Mouse (Mus musculus): ENCODE results near the gene Tox2.

The Tox2 gene

DNA sequence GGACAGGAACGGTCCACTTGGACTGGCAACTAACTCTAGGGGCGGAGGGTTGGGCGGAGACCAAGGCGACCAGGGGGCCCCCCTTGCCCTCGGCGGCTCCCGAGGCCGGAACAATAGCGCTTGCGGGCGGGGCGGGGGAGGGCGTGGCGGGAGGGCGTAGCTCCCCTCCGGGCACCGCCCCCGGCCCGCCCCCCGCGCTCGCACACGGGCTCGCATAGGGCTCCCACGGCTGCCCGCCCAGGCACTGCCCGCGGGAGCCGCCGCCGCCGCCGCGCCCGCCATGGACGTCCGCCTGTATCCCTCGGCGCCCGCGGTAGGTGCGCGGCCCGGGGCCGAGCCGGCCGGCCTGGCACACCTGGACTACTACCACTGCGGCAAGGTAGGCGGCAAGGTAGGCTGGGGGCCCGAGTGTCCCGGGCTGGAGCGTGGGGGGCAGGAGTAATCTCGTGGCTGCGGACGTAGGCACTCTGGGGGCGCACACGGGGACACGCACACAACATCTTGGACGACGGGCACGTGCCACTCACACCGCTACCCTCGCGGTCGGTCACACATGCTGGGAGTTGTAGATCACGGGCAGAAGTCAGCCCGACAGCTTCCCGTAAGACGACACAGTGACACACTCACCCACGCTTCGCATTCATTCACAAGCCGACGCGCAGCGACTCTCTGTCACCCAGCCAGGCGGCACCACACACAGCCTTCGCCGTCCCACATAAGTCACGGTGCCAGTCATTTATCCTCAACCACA is at the start of gene Tox2:
Gene Tox2 (plus strand): TSS at position 242 of the 751 bp plus-strand sequence.
- no peak for DNase-seq (ENCODE audit: low read depth, low spot score)

DNA sequence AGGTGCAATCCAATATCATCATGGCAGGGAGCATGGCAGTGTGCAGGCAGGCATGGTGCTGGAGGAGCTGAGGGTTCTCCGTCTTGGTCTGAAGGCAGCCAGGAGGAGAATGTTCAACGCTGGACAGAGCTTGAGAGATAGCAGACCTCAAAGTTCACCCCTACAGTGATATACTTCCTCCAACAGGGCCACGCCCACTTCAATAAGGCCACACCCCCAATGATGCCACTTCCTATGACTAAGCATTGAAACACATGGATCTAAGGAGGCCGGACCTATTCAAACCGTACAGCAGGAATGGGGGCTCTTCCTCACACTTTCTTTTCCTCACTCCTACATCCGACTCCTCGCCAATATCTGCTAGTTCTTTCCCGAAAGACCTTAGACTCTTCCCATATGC is 48.3 kb upstream of the Tox2 start:
- no peak for DNase-seq (ENCODE audit: low read depth, low spot score)

DNA sequence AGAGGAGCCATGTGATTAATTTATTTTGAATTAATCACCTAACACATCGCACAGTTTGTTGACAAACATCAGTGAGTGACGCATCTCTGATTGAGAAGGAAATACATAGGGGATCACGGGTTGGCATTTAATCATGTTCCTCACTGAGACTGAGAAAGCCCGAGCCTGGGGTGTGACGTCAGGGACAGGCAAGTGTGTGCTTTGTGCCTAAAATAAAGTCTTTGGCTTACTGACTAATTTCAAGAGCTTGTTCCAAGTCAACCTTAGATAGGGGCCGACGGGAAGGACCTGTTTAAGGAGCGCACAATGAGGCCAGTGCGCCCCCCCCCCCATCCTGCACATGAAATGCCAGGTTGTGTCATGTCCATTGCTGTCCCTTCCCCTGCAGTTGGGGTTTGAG is 43.9 kb upstream of the Tox2 start:
- DNase-seq (ENCODE audit: low read depth, low spot score) = no peak

DNA sequence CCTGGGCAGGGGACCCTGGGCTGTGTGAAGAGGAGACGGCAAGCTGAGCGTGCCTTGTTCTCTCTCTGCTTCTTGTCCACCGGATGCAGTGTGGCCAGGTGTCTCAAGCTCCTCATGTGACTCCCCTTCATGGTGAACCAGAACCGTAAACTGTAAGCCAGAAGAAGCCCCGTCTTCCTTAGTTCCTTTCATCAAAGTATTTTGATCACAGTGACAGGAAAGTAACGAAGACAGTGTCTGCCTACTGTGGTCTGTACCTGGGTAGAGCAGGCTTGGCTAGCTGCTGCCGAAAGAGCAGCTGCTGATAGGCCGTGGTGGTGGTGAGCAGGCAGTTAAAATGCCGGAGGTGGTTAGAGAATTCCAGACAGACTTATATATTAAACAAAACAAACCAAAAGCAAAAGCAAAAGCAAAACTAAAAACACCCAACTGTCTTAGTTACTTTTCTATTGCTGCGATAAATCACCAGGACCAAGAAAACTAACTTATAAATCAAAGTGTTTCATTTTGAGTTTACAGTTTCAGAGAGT is 38.4 kb upstream of the Tox2 start:
- DNase-seq (ENCODE audit: low read depth, low spot score) = no peak

DNA sequence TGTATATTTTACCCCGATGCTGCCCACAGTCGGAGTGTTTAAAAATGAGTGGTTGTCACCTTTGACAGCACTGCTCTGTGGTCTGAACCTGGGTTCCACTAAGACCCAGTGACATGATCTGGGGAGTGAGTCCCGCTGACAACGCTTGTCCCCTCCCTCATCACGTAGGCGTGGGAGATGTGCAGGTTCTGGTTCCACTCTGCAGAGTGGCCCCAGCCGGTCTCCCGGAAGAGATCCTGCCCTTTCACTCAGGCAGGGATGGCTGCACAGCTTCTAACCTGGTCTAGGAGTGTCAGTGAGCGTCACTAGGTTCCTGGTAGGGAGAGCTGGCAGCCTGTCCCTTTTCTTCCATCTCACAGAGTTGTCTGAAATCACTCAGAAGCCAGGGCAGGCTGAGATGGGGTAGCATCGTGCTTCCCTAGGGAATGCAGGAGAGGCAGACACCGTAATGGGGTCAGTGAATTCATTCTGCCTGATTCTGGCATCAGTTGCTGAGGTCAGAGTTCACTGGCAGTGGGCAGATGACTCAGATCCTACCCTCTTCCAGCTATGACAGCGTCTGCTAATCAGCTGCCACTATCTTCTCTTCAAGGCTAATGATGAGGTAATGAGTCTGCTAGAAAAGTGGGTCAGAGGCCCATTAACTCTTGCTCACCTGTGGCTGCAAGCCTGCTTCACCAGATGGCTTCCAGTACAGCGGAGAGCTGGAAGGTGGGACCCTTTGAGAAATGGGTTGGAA is 36.7 kb upstream of the Tox2 start:
- peak; percentile 33 for DNase-seq (ENCODE audit: low read depth, low spot score)

DNA sequence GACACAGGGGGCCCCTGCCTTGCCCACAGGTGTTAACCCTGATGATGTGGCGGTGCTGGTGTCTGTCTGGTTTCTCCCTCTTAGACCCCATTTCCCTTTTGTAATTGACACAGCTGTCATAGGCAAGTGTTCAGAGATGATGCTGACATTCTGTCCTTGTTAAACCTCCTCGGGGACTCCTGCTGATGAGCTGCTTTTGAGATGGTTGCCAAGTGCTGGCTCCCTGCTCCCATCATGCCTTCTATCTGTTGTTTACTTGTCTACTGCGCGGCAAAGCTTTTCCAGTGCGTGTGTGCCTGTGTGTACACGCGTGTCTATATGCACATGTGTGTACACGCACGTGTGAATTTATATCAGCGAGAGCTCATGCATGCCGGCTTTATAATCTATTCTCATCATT is 31.0 kb upstream of the Tox2 start:
- DNase-seq (ENCODE audit: low read depth, low spot score) = no peak

DNA sequence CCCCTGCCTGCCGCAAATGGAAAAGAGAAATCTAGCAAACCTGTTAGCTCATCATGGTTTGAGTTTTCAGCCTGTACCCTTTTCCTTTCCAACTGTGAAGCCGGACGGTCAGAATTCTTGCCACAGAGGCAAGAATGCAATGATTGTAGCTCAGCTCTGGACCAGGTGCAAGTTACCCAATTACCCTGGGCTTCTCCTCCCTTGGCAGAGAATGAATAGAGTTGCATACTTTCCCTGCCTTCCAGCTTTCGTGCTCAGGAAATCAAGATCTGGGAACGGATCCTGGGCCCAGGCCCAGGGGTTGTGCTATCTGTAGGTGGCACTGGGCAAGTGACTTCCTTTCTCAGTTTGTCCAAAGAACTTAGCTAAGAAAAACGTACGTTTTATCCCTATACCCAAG is 28.9 kb upstream of the Tox2 start:
- no peak for DNase-seq (ENCODE audit: low read depth, low spot score)

DNA sequence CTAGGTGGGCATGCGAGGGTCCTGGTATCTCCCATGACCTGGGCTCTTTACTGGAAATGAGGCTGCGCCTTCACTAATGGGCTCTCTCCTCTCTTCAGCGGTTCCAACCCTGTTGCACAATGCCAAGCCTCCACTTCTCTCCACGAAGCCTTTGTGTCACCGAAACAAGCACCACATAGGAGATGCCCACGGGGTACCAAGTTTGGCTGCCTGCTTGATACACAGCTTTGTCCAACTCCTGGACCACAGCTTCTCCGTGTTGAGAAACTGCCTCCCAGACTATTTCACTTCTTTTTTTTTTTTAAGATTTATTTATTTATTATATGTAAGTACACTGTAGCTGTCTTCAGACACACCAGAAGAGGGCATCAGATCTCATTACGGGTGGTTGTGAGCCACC is 27.1 kb upstream of the Tox2 start:
- DNase-seq (ENCODE audit: low read depth, low spot score) = no peak

DNA sequence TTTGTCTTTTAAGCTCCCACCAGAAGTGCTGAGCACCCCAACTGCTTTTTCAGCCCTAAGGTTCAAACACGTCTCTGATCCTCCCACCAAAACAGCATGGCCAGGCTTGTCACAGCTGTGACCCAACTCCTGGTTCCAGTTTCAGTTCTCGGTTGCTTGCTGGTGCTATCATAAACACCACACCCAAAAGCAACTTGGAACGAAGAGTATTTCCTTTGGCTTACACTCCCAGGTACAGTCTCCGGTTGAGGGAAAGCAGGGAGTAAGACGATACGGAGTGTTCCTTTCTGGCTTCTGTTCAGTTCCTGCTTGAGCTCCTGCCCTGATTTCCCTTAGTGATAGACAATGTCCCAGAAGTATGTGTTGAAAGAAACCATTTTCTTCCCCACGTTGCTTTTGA is 26.4 kb upstream of the Tox2 start:
- DNase-seq (ENCODE audit: low read depth, low spot score) = no peak

DNA sequence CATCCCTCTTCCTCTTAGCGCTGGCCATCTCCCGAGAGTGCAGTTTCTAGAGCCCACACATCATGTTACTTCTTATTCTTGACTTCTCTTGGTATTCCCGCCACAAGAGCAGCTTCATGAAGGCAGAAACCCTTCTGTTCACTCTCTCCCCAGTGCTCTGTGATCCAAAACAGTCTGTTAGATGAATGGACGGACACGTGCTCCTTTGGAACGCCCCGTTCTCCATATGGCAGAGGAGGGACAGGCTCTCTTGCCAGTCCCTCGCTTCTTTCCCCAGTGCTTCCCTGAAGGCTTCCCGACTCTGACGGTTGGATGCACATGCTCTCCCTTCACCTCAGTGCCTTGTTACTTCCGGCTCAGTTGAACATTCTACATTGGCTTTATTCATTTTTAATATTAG is 15.4 kb upstream of the Tox2 start:
- no peak for DNase-seq (ENCODE audit: low read depth, low spot score)

DNA sequence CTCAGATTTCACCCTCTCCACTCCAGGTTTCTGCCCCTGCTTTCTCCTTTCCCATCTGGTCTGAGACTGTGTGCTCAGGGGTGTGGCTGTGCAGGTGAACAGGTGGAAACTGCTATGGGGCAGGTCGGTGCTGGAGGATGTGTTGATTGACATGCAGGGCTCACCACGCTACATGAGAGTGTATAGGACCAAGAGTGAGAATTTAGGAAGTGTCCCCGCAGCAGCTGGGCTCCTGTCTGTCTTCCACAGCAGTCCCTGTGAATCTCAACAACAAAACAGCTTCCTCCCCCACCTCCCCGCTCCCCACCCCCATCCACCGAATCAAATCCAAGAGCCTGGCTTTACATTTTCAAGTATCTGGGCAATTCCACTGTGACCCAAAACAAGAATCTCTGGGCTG is 13.3 kb upstream of the Tox2 start:
- DNase-seq (ENCODE audit: low read depth, low spot score) = no peak

DNA sequence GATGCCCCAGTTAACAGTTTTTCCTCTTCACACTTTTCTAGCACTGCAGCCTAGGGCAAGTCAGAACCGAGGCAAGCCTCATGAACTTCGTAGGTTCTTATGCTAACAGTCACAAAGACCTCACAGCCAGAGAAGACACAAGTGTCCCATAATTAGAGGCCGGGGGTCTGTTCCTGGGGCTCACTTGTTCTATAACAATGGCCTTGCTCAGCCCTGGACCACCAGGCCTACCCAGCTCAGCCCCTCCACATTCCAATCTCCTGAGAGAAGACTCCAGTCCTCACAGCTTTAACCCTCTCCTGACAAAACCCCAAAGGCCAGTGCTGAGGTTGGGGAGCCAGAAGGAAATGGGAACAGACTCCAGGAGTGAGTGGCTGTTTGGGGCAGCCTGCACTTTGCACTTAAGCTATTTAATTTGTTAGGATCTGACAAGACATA is 12.9 kb upstream of the Tox2 start:
- no peak for DNase-seq (ENCODE audit: low read depth, low spot score)

DNA sequence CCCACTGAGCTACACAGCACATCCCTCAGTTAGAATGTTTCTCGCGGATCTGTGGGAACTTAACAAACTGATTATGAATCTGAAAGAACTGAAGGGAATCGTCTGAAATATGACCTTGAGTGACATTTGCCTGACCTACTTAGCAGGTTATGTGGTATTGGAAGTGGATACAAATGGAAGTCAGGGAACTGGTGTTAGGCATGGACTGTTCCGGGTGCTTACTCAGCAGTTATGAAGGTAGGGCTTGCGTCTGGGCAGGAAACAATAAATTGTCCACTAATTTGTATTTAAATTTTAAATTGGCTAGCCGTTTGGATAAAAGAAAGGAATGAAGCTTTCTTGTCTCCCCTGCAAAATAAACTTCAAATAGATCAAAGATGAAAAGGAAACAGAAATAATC is 10.4 kb upstream of the Tox2 start:
- DNase-seq (ENCODE audit: low read depth, low spot score) = no peak

DNA sequence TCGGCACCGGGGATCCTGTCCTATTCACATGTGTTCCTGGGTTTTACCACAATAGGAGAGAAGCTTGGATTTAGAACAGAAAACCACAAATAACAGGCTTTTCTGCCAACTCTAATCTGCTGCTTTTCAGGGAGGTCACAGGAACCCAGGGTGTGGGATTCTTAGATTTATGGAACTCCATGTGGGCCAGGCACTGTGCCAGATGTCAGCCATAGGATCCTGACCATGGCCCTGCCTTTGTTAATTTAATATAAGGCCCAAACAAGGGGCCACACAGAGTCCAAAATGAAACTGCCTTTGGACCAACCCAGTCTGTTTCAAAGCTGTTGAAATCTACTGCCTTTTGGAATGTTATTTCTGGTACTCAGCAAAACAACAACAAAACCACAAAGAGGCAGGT is 8.9 kb upstream of the Tox2 start:
- no peak for DNase-seq (ENCODE audit: low read depth, low spot score)

DNA sequence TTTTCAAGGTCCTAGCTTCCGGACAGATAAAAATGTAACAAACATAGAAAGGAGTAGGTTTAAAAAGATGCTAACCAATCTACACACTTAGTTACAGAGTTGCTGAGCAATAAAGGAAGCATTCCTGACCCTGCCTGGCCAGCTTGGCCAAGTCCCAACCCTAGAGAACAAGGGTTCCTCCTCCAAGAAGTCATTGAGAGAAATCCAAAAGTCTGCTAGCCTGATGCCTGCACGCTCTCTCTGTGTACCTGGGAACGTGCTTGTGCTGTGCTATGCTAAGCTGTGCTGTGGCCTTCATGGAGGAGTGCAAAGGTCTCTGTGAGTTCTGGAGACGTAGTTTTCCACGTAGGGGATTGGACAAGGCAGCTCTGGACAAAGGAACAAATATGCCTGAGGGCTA is 8.4 kb upstream of the Tox2 start:
- DNase-seq (ENCODE audit: low read depth, low spot score) = no peak

DNA sequence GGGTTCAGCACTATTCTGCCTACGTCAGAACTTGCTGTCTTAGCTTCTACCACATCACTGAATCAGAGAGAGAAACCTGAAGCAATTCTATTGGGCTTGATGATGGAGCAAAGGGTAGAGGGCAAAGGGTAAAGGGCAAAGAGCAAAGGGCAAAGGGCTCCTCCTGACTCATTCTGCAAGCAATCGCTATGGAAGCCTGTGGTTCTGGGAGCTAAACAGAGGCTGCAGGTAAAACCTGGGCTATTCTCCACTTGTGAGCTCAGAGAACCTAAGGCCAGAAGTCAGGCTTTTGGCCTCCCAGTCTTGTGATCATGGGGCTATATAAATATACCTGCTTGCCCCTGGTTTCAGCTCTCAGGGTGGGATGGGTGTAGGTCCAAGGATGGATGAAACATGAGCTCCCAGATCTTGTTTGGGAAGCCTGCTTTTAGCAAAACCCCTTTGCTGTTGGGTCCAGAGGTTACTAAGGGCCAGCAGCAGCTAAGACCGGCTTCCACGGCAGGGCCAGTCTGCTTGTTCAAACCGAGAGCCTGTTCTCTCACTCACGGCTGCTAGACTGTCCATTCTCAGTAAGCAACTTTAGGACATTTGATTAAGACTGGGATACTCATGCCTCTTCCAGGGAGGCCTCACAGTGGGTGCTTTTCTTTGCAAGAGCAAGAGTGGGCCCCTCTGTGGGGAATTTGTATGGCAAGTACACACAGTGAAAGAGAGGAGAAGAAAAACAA is 7.7 kb upstream of the Tox2 start:
- DNase-seq (ENCODE audit: low read depth, low spot score) = no peak

DNA sequence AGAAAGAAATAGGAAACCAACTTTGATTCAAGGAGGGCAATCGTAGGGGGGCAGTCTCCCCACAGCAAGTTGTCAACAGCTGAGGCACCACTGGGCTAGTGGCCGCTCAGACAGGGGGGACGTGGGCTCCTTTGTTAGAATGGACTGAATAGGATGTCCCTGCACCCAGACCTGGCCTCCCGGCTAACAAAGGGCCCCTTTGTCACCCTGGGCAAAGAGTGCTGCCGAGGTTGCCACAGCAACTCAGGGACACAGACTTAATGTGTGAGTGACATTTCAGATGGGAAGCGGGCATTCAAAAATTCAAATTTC is 7.1 kb upstream of the Tox2 start:
- DNase-seq (ENCODE audit: low read depth, low spot score) = no peak

DNA sequence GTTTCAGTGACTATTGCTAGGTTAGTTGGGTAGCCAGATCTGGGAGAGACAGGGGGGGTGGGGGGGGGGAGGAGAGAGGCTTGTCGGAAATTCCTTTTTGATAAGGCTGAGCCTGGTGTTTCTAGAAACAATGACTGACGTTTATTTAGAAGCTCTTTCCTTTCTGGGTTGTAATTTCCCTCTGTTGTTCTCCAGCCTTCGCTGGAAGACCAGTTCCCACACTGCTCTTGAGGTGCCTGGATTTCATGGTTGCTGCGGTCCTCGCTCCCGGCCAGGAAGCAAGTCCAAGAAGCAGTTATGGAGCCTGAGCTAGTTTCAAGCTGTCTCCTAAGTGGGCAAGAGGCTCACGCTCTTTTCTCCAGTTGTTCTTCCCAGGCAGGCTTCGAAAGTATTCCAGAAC is 1.0 kb upstream of the Tox2 start:
- no peak for DNase-seq (ENCODE audit: low read depth, low spot score)

DNA sequence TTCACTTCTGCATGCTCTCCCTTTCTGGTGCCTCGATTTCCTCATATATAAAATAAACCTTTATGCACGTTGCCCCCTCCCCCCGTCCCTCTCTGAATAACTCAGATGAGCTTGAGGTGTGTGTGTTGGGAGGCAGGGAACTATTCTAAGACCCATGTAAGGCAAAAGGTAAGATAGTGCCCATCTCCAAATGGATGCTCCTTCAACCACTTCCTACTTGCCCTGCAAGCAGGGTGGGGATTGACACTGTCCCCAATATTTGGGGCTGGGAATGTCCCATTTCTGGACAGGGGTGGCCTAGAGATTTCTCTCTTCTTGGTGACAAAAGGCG is 407 bp upstream of the Tox2 start:
- no peak for DNase-seq (ENCODE audit: low read depth, low spot score)

DNA sequence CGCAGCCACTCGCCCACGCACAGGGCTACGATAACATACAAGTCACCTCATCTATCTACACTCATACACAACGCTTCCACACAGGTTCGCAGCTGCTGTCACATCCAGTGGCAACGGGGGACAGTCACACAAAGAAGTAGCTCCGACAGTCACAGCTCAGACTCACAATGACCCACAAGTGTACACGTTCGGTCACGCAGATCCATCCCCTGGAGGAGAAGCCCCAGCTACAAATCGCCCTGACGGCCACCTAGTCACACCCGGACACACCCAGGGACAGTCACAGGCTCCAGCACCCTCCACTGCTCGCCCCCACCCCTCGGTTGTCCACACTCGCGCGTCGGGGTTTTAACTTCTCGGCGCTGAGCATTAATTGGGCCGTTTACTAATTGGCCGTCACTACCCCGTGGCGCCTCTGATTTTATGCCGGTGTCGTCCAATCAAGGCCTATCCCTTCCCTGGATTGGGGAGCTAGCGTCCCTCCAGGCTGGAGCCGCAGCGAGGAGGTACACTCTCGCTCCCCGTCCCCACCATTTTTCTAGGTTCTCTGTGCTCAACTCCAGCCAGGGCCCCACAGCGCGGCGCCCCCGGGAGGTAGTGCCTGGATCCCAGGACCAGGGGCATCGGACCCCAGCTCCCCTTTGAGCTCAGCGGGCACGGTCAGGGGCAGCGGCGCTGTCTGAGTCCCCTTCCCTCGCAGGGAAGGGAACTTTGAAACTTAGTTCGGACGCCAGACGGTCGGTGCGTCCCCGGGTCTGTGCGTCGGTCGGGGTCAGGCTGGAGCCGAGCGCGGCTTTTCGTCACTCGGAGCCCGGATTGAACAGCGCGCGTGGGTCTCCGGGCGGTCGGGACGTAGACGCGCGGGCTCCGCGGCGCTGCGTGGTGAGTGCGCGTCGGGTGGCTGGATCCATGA is 966 bp downstream of the Tox2 start:
- DNase-seq (ENCODE audit: low read depth, low spot score) = no peak

DNA sequence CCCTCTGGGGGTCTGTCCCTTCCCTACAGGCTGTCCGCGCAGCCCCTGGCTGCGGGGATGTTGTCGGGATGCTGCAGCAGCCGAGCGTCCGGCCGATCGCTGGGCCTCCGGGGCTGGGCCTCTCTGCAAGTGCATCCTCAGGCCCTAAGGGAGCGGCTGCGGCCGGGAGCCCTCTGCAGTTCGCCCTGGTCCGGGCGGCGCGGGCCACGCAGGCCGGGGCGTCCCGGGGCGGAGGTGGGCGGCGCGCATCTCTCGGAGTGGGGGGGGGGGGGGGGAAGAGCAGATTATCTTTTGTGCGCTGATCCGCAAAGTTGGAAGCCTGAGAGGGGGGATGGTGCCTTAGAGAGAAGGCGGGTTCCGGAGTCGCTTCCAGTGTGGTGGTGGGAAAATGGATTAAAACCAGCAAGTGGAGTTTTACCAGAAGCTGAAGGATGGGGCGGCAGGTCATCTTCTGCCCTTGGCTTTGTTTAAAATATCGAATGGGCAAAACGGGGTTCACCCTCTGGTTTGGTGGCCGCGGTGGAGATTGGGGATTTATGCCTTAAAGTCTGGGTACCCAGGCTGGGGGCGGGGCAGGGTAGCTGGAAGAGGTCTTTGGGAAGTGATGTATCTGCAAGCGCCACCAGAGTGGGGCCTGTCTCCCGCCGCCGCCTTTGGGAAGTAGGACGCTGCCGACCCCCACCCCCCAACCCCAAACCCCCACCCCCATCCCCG is 1.8 kb downstream of the Tox2 start:
- DNase-seq (ENCODE audit: low read depth, low spot score) = no peak

All from retina, postnatal 7 days (tissue).